Mouse (Mus musculus) MEL (cell line): ENCODE measurements around the gene Cnn2. TPM values are rescaled to one million over a fixed set of nuclear protein-coding genes. Genes with fewer than 3 reads are reported as not detected.

ENCODE experiments used
- DNase-seq: peaks from one replicate; pipeline ENCODE4 v3.0.0; 2011; ENCODE audit warnings: low read depth, low spot score
- H3K27ac ChIP-seq: 2 replicates; pipeline ENCODE4 v1.5.1; 2012; ENCODE audit warnings: low read depth, mild to moderate bottlenecking, control low read depth, low read length, moderate library complexity; ENCODE audit not compliant: control insufficient read depth
- H3K27me3 ChIP-seq, 2 experiments: fragments of 150-350 bp in 1 of 2; sonication (generic) in 1 of 2; 2 replicates each; pipeline ENCODE4 v1.6.1; 2012; ENCODE audit warnings: low read length in 2 of 2, mild to moderate bottlenecking in 2 of 2, improper control_type of control experiment in 1 of 2, moderate library complexity in 1 of 2; ENCODE audit not compliant: insufficient read depth in 2 of 2, control insufficient read depth in 1 of 2
- H3K36me3 ChIP-seq, 2 experiments: 2 replicates each; pipeline ENCODE4 v1.6.1; 2012 to 2014; ENCODE audit warnings: low read length in 2 of 2, improper control_type of control experiment in 1 of 2, inconsistent platforms in 1 of 2, mild to moderate bottlenecking in 1 of 2; ENCODE audit not compliant: insufficient read depth in 2 of 2, control insufficient read depth in 1 of 2
- H3K4me1 ChIP-seq, 2 experiments: fragments of 150-350 bp in 1 of 2; sonication (generic) in 1 of 2; 2 replicates each; pipeline ENCODE4 v1.6.1; 2012; ENCODE audit warnings: low read length in 2 of 2, improper control_type of control experiment in 1 of 2, mild to moderate bottlenecking in 1 of 2; ENCODE audit not compliant: insufficient read depth in 2 of 2, control insufficient read depth in 1 of 2
- H3K4me3 ChIP-seq, 2 experiments: fragments of 150-350 bp in 1 of 2; sonication (generic) in 1 of 2; 2 replicates each; pipeline ENCODE4 v1.5.1; 2012; ENCODE audit warnings: low read depth in 2 of 2, low read length in 2 of 2, mild to moderate bottlenecking in 2 of 2, moderate library complexity in 2 of 2, control low read depth in 1 of 2, improper control_type of control experiment in 1 of 2; ENCODE audit not compliant: control insufficient read depth in 1 of 2, insufficient read depth in 1 of 2
- H3K79me2 ChIP-seq: 2 replicates; pipeline ENCODE4 v1.6.1; 2012; ENCODE audit warnings: mild to moderate bottlenecking, low read length, moderate library complexity; ENCODE audit not compliant: control insufficient read depth, poor library complexity, insufficient read depth
- H3K9ac ChIP-seq: 2 replicates; pipeline ENCODE4 v1.6.1; 2012; ENCODE audit warnings: low read depth, mild to moderate bottlenecking, control low read depth, low read length, moderate library complexity; ENCODE audit not compliant: control insufficient read depth, poor library complexity, severe bottlenecking
- H3K9me3 ChIP-seq: fragments of 150-350 bp; sonication (generic); replicated peaks from 2 replicates; pipeline ENCODE4 v1.6.1; 2012; ENCODE audit warnings: mild to moderate bottlenecking, low read length, improper control_type of control experiment, moderate library complexity; ENCODE audit not compliant: insufficient read depth
- BHLHE40 ChIP-seq: IDR thresholded peaks from 2 replicates; pipeline ENCODE4 v1.6.1; 2012; ENCODE audit warnings: low read depth, mild to moderate bottlenecking, inconsistent platforms, low read length, improper control_type of control experiment, borderline replicate concordance
- CHD1 ChIP-seq: IDR thresholded peaks from 2 replicates; pipeline ENCODE4 v1.6.1; 2012; ENCODE audit warnings: low read depth, mild to moderate bottlenecking, inconsistent platforms, low read length, improper control_type of control experiment
- CHD2 ChIP-seq: IDR thresholded peaks from 2 replicates; pipeline ENCODE4 v1.6.1; 2011; ENCODE audit warnings: low read length, improper control_type of control experiment
- E2F4 ChIP-seq: IDR thresholded peaks from 2 replicates; pipeline ENCODE4 v1.6.1; 2011; ENCODE audit warnings: low read depth, low read length, improper control_type of control experiment, borderline replicate concordance
- EP300 ChIP-seq, 2 experiments: IDR thresholded peaks; 2 replicates each; pipeline ENCODE4 v1.6.1; 2011; ENCODE audit warnings: improper control_type of control experiment in 2 of 2, low read length in 2 of 2, low read depth in 1 of 2, mild to moderate bottlenecking in 1 of 2
- ETS1 ChIP-seq: IDR thresholded peaks from 2 replicates; pipeline ENCODE4 v1.6.1; 2012; ENCODE audit warnings: low read depth, mild to moderate bottlenecking, inconsistent platforms, low read length, improper control_type of control experiment, moderate library complexity
- GABPA ChIP-seq: IDR thresholded peaks from 2 replicates; pipeline ENCODE4 v1.6.1; 2012; ENCODE audit warnings: low read depth, mild to moderate bottlenecking, inconsistent platforms, low read length, improper control_type of control experiment, moderate library complexity
- HCFC1 ChIP-seq: IDR thresholded peaks from 2 replicates; pipeline ENCODE4 v1.6.1; 2012; ENCODE audit warnings: low read depth, mild to moderate bottlenecking, inconsistent platforms, low read length, improper control_type of control experiment, moderate library complexity
- JUND ChIP-seq: IDR thresholded peaks from 2 replicates; pipeline ENCODE4 v1.6.1; 2011; ENCODE audit warnings: low read depth, mild to moderate bottlenecking, improper control_type of control experiment, low read length
- KAT2A ChIP-seq: conservative IDR thresholded peaks from 2 replicates; pipeline ENCODE4 v1.6.1; 2012; ENCODE audit warnings: low read depth, low read length, improper control_type of control experiment, inconsistent platforms
- MAFK ChIP-seq: IDR thresholded peaks from 2 replicates; pipeline ENCODE4 v1.6.1; 2011; ENCODE audit warnings: low read depth, mild to moderate bottlenecking, low read length, improper control_type of control experiment, borderline replicate concordance
- MAX ChIP-seq: IDR thresholded peaks from 2 replicates; pipeline ENCODE4 v1.6.1; 2011; ENCODE audit warnings: low read length, improper control_type of control experiment
- MAZ ChIP-seq: IDR thresholded peaks from 2 replicates; pipeline ENCODE4 v1.6.1; 2012; ENCODE audit warnings: low read depth, mild to moderate bottlenecking, inconsistent platforms, low read length, improper control_type of control experiment
- MEF2A ChIP-seq: IDR thresholded peaks from 2 replicates; pipeline ENCODE4 v1.6.1; 2014; ENCODE audit warnings: low read depth, mild to moderate bottlenecking, inconsistent platforms, low read length, improper control_type of control experiment; ENCODE audit not compliant: poor library complexity, insufficient replicate concordance, severe bottlenecking; ENCODE audit errors: extremely low read depth
- MYC ChIP-seq: IDR thresholded peaks from 2 replicates; pipeline ENCODE4 v1.6.1; 2011; ENCODE audit warnings: low read depth, mild to moderate bottlenecking, low read length, improper control_type of control experiment, moderate library complexity
- NELFE ChIP-seq: IDR thresholded peaks from 2 replicates; pipeline ENCODE4 v1.6.1; 2011; ENCODE audit warnings: low read depth, low read length, improper control_type of control experiment
- POLR2A ChIP-seq, 2 experiments: IDR thresholded peaks; 2 replicates each; pipeline ENCODE4 v1.6.1; 2011 to 2012; ENCODE audit warnings: low read length in 2 of 2, mild to moderate bottlenecking in 2 of 2, control low read depth in 1 of 2, improper control_type of control experiment in 1 of 2, low read depth in 1 of 2, moderate library complexity in 1 of 2; ENCODE audit not compliant: control insufficient read depth in 1 of 2, insufficient read depth in 1 of 2, poor library complexity in 1 of 2
- POLR2AphosphoS5 ChIP-seq: IDR thresholded peaks from 2 replicates; pipeline ENCODE4 v1.6.1; 2012; ENCODE audit warnings: low read depth, borderline replicate concordance, mild to moderate bottlenecking, inconsistent platforms, low read length, moderate library complexity, mixed read lengths
- RCOR1 ChIP-seq: IDR thresholded peaks from 2 replicates; pipeline ENCODE4 v1.6.1; 2012; ENCODE audit warnings: low read depth, mild to moderate bottlenecking, inconsistent platforms, low read length, improper control_type of control experiment
- SIN3A ChIP-seq: IDR thresholded peaks from 2 replicates; pipeline ENCODE4 v1.6.1; 2012; ENCODE audit warnings: low read length, improper control_type of control experiment, inconsistent platforms
- TBP ChIP-seq: IDR thresholded peaks from 2 replicates; pipeline ENCODE4 v1.8.0; 2011; ENCODE audit warnings: low read depth, low read length, improper control_type of control experiment
- TCF12 ChIP-seq: IDR thresholded peaks from 2 replicates; pipeline ENCODE4 v1.6.1; 2014; ENCODE audit warnings: low read depth, mild to moderate bottlenecking, inconsistent platforms, low read length, improper control_type of control experiment, moderate library complexity
- UBTF ChIP-seq: IDR thresholded peaks from 2 replicates; pipeline ENCODE4 v1.6.1; 2012; ENCODE audit warnings: low read depth, mild to moderate bottlenecking, inconsistent platforms, low read length, improper control_type of control experiment, moderate library complexity, borderline replicate concordance; ENCODE audit not compliant: insufficient read depth
- ZC3H11A ChIP-seq: IDR thresholded peaks from 2 replicates; pipeline ENCODE4 v1.6.1; 2012; ENCODE audit warnings: low read depth, mild to moderate bottlenecking, inconsistent platforms, low read length, improper control_type of control experiment
- ZNF384 ChIP-seq: IDR thresholded peaks from 2 replicates; pipeline ENCODE4 v1.6.1; 2012; ENCODE audit warnings: low read depth, mild to moderate bottlenecking, inconsistent platforms, low read length, improper control_type of control experiment
- polyA plus RNA-seq, 2 experiments: library from polyadenylated mRNA; stranded (reverse) in 1 of 2; unstranded in 1 of 2; fragments of >175 nt in 1 of 2; fragments of >200 nt in 1 of 2; gene quantifications; 2 replicates each; pipeline versions ENCODE4 v1.2.1 to v1.2.4; 2012; ENCODE audit warnings: low replicate concordance in 2 of 2, low read depth in 1 of 2; ENCODE audit not compliant: insufficient read length in 2 of 2, insufficient read depth in 1 of 2, missing spikeins in 1 of 2
- total RNA-seq: library from RNA; depleted of rRNA; stranded (reverse); fragments of 300-350 nt; gene quantifications from 2 replicates; pipeline ENCODE4 v1.2.3, GENCODE M21; 2012

Cnn2 gene
- total and polyA plus RNA-seq, 3 experiments: 8.7 to 25.3 TPM; not detected in 1

DNA sequence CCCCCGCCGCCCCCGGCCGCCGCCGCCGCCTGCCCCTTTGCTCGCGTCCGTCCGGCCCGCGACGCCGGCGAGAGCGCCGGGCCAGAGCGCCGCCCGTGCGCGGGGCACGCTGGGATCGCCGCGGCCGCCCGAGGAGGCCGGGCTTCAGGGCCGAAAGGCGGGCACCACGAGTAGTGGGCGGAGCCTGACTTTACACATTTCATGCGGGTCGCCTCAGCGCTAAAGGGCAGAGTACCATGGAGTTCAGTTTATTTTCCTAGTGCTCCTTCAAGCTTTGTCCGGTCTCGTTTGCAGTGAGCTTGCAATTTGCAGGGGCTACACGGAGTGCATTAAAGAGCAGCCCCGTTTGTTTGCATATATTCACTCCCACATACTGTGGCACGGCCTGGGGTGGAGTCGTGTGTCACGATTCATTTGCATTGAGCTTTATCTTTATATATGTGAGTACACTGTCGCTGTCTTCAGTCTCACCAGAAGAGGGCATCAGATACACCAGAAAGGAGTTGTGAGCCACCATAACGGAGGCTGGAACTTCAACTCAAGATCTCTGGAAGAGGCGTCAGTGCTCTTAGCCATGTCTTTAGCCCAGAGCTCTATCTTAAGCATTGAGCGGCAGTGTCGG, 4.1 kb upstream of the Cnn2 start, which contains the start of gene Tmem259 (continued):
- no peak; a peak in 1 of 4 replicates for TF ChIP-seq POLR2A (IDR thresholded peaks at IDR 0.05; ENCODE audit: control insufficient read depth in 1 of 2, insufficient read depth in 1 of 2, low read depth in 1 of 2, low read length in 2 of 2, poor library complexity in 1 of 2)
- TF ChIP-seq HCFC1: peak; percentile 53; the same call in 1 of the 2 replicates
- TF ChIP-seq ETS1: peak; percentile 36; the same call in 1 of the 2 replicates
- no peak for TF ChIP-seq UBTF
- TF ChIP-seq ZNF384: no peak
- TF ChIP-seq BHLHE40: no peak
- no peak for TF ChIP-seq JUND
- TF ChIP-seq MAFK: no peak
- TF ChIP-seq KAT2A: no peak; the same call in 1 of the 2 replicates
- no peak for TF ChIP-seq CHD2
- peak; percentile 50; the same call in 1 of the 2 replicates for TF ChIP-seq MAX
- no peak for TF ChIP-seq E2F4
- 0 out of 2 replicates have a peak, but pooled peaks have one; percentile 25 for TF ChIP-seq POLR2AphosphoS5
- no peak for TF ChIP-seq GABPA
- TF ChIP-seq MEF2A: no peak
- TF ChIP-seq MYC: peak; percentile 46; the same call in 1 of the 2 replicates
- peak; percentile 58; the same call in 1 of the 2 replicates for TF ChIP-seq TBP
- no peak for TF ChIP-seq CHD1
- TF ChIP-seq, all 39 proteins: peak for 17

DNA sequence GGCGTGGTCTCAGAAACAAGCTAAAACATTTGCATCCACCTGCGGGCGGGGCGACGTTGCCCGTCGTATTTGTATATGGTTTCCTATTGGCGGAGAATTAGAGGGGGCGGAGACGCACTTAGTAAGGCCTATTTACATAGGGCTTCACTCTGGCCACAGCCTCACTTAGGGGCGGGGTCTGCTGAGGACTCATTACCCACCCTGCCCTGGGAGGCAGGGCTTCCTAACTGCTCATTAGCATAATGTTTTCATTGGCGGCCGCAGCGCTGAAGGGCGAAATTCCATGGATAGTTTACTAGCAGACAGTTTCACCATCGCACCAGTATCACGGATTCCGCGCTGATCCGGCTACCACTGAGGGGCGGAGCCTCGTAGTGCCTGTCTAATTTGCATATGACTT, 3.5 kb upstream of the Cnn2 start:
- no peak; the same call in 1 of the 2 replicates for TF ChIP-seq SIN3A
- TF ChIP-seq EP300 (IDR thresholded peaks at IDR 0.05; ENCODE audit: low read depth in 1 of 2, low read length in 2 of 2): no peak
- no peak for TF ChIP-seq GABPA
- no peak for TF ChIP-seq RCOR1
- 0 out of 2 replicates have a peak, but pooled peaks have one; percentile 17 for TF ChIP-seq ZC3H11A
- no peak for TF ChIP-seq NELFE
- no peak for TF ChIP-seq KAT2A
- no peak for TF ChIP-seq UBTF
- peak; percentile 62; the same call in 1 of the 2 replicates for TF ChIP-seq MAX
- TF ChIP-seq HCFC1: peak; percentile 47; the same call in 1 of the 2 replicates
- 0 out of 2 replicates have a peak, but pooled peaks have one; percentile 4 for TF ChIP-seq TCF12
- 0 out of 2 replicates have a peak, but pooled peaks have one; percentile 28 for TF ChIP-seq MAZ
- Histone ChIP-seq H3K79me2 (peaks cover 28% of the 10 kb centered on the region), H3K4me3 (peak overlapping the region; percentile 78 to 83), H3K4me1 (peaks cover 0 to 16% of the 10 kb centered on the region in 2 experiments; a peak in 2 of 4 replicates), H3K9ac (peak overlapping the region; percentile 79), H3K27ac (peak overlapping the region; percentile 88), H3K9me3 (no peaks in the 10 kb centered on the region), H3K27me3 (no peaks in the 10 kb centered on the region), H3K36me3 (peaks cover 0 to 5% of the 10 kb centered on the region in 2 experiments; a peak in 2 of 4 replicates)
- DNase-seq: peak; percentile 99
